Mouse (Mus musculus): Measurements from ENCODE around the gene Dapk2.

DNA sequence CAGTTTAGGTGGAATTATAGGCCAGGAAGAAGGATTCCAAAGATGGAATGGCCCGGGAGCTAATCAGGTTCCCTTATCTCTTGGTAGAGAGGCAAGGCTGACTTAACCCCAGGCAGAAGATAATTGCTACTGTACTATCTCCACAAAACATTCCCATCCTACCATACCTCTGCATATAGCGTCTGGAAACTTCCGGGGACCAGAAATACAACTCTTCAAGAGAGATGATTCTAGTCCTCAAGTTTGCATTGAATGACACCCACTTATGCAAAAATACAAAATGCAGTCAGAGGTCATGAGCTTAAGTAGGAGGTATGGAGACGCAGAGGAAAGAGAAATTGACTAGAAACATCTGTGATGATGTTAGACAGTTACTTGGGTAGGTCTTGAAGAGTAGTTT, 30.1 kb upstream of the Dapk2 start:
- no peak for TF ChIP-seq GATA1 (IDR thresholded peaks at IDR 0.05; ENCODE audit: borderline replicate concordance, low read length)
- TF ChIP-seq CTCF (IDR thresholded peaks at IDR 0.05; ENCODE audit: low read depth, low read length), result no peak
- TF ChIP-seq TAL1 (conservative IDR thresholded peaks at IDR 0.05; ENCODE audit: low read depth, low read length), result no peak
- TF ChIP-seq POLR2AphosphoS5 (IDR thresholded peaks at IDR 0.05; ENCODE audit: insufficient replicate concordance, low read depth, low read length), result no peak
- no peak for TF ChIP-seq GATA2 (IDR thresholded peaks at IDR 0.05; ENCODE audit: borderline replicate concordance, low read depth, low read length)

Measured in G1E (cell line).